Mouse (Mus musculus) heart, embryonic 11.5 days (tissue): ENCODE data around the gene Cdkal1. TPM values are rescaled to one million over a fixed set of nuclear protein-coding genes. Genes with fewer than 3 reads are reported as not detected.

Experiments
- ATAC-seq: fragments of 200-750 bp; cut with Nextera tagmentation; replicated peaks from 2 replicates; pipeline ENCODE4 v1.8.0; 2017; ENCODE audit warnings: moderate library complexity; ENCODE audit not compliant: insufficient number of reproducible peaks, low FRiP score, low TSS enrichment
- H3K27ac ChIP-seq: fragments of 300-500 bp; sonication (generic); 2 replicates; pipeline ENCODE4 v1.5.1; 2014; ENCODE audit warnings: mild to moderate bottlenecking, low read depth, low read length
- H3K27me3 ChIP-seq: fragments of 300-500 bp; sonication (generic); 2 replicates; pipeline ENCODE4 v1.6.1; 2014; ENCODE audit warnings: mild to moderate bottlenecking, low read length, mixed read lengths; ENCODE audit not compliant: control insufficient read depth, insufficient read depth
- H3K36me3 ChIP-seq: fragments of 300-500 bp; sonication (generic); 2 replicates; pipeline ENCODE4 v1.6.1; 2014; ENCODE audit warnings: mild to moderate bottlenecking, low read length, moderate library complexity, mixed read lengths; ENCODE audit not compliant: control insufficient read depth, insufficient read depth
- H3K4me1 ChIP-seq: fragments of 300-500 bp; sonication (generic); 2 replicates; pipeline ENCODE4 v1.6.1; 2014; ENCODE audit warnings: low read length; ENCODE audit not compliant: control insufficient read depth, insufficient read depth
- H3K4me2 ChIP-seq: fragments of 300-500 bp; sonication (generic); 2 replicates; pipeline ENCODE4 v1.6.1; 2014; ENCODE audit warnings: mild to moderate bottlenecking, moderate library complexity
- H3K4me3 ChIP-seq: fragments of 300-500 bp; sonication (generic); 2 replicates; pipeline ENCODE4 v1.5.1; 2014; ENCODE audit warnings: low read depth, low read length
- H3K9ac ChIP-seq: fragments of 300-500 bp; sonication (generic); 2 replicates; pipeline ENCODE4 v1.6.1; 2014; ENCODE audit warnings: mild to moderate bottlenecking, low read depth, low read length, moderate library complexity
- H3K9me3 ChIP-seq: fragments of 300-500 bp; sonication (generic); replicated peaks from 2 replicates; pipeline ENCODE4 v1.6.1; 2016; ENCODE audit warnings: low read length; ENCODE audit not compliant: control insufficient read depth
- WGBS: fragments of 180-500 bp; shearing (Covaris S2); extraction: QIAGEN DNeasy Blood & Tissue Kit; methylation state at CpG from one replicate; pipeline ENCODE4 v1.1.7; 2014; ENCODE audit not compliant: insufficient replicate concordance; 5-methylcytosine and 5-hydroxymethylcytosine counted together
- polyA plus RNA-seq: library from polyadenylated mRNA; unstranded; fragments of >200 nt; fragmentation: Nextera tagmentation; extraction: Ambion mirVana; gene quantifications from 2 replicates; pipeline ENCODE4 v1.2.1, GENCODE M21; 2014

Cdkal1 gene
- polyA plus RNA-seq, 1 experiment from 2014 or later = 25.2 TPM

- Histone ChIP-seq H3K4me2 (no peak overlapping the region), H3K9me3 (no peaks in the 10 kb centered on the region), H3K36me3 (no peaks in the 10 kb centered on the region), H3K4me1 (peaks cover 5% of the 10 kb centered on the region; the same call in 1 of the 2 replicates), H3K27me3 (no peaks in the 10 kb centered on the region), H3K9ac (no peak overlapping the region), H3K4me3 (no peak overlapping the region), H3K27ac (no peak overlapping the region)
- 81% methylated on average over 6 of the region's 6 CpGs for WGBS
- no peak for ATAC-seq
Observed at GRCm38 (mm10) chr13:29752061-29752460, 103.4 kb downstream of the Cdkal1 start.

DNA sequence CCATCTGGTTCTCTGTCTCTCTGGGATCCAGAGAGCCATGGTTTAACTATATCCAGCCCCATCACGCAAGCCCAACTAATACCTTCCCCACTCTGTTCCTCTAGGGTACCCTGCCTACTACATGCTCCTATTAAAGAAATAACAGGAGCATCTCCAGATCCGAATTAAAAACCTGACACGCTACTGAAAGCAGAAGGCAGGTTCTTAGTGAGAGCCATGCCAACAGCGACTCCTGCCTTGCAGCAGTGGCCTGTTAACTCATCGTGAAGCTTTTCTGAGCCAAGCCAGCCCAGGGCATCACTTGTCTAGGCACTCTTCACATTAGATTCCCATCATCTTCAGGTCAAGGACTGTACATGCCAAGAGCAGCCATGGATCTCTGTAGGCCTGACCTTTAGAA is 104.3 kb downstream of the Cdkal1 start:
- no peaks in the 10 kb centered on the region for H3K27me3 ChIP-seq
- H3K27ac ChIP-seq = no peak overlapping the region
- H3K4me1 ChIP-seq = peaks cover 2% of the 10 kb centered on the region; the same call in 1 of the 2 replicates
- H3K9ac ChIP-seq = no peak overlapping the region
- no peaks in the 10 kb centered on the region for H3K36me3 ChIP-seq
- ATAC-seq = no peak
- H3K4me2 ChIP-seq = no peak overlapping the region
- H3K9me3 ChIP-seq = no peaks in the 10 kb centered on the region
- WGBS = 94% methylated on average over 5 of the region's 5 CpGs
- H3K4me3 ChIP-seq = no peak overlapping the region

DNA sequence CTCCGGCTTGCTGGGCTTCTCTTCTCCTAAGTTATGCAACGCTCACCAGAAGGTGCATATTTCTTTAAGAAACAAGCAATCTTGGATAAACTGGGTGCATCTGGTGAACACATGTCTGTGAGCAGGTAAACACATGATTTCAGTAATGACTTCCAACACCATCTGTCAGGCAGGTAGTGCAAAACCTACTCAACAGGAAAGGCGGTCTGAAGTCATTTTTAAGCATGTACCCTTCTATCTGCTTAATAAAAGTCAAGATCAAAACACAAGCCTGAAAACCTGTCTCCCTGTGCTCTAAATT is 108.2 kb downstream of the Cdkal1 start:
- Histone ChIP-seq H3K4me3 (no peak overlapping the region), H3K9me3 (no peaks in the 10 kb centered on the region), H3K4me1 (0 out of 2 replicates have a peak, but pooled peaks cover 2% of the 10 kb centered on the region), H3K27me3 (no peaks in the 10 kb centered on the region), H3K4me2 (no peak overlapping the region), H3K9ac (no peak overlapping the region), H3K27ac (no peak overlapping the region), H3K36me3 (no peaks in the 10 kb centered on the region)
- ATAC-seq = no peak
- WGBS = 82% methylated on average over 3 of the region's 3 CpGs

DNA sequence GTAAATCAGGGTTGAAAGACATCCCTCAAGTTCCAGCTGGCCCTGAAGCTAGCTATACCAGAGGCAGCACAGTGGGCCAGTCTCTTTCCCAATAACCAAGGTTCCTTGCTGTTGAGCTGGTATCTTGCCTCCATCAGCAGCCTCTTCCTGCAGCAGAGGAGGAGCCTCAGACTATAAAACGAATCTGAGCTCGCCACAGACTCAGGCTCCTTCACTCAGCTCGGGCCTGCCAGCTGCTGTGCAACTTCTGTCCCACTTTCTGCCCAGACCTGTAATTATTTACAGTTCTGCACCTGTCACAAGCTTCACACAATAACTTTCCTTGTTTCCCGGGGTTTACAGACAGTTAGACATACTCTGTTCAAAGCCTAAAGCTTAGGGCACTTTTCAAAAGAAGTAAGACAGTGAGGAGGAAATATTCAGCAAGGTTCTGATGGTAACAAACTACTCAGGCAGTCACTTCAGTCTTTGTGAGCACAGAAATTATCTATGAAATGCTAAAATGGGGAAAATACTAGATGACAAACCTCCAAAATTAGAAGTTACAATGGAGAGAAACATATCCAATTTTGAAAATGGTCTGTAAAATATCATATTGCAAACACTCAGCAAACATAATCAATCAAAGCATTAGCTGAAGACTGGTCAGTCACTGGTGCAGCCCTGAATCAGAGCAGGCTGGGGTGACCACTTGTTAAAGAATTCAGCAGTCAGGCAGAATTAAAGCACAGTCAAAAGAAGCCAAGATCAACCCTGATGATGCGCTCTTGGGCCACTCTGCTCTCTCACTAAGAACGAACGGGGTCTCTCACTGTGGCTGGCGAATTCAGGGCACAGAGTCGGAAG is 108.8 kb downstream of the Cdkal1 start:
- 64% methylated on average over 9 of the region's 9 CpGs for WGBS
- Histone ChIP-seq H3K27me3 (no peaks in the 10 kb centered on the region), H3K4me1 (0 out of 2 replicates have a peak, but pooled peaks cover 2% of the 10 kb centered on the region), H3K9ac (no peak overlapping the region), H3K27ac (no peak overlapping the region), H3K36me3 (no peaks in the 10 kb centered on the region), H3K9me3 (no peaks in the 10 kb centered on the region), H3K4me2 (no peak overlapping the region), H3K4me3 (no peak overlapping the region)
- no peak for ATAC-seq

DNA sequence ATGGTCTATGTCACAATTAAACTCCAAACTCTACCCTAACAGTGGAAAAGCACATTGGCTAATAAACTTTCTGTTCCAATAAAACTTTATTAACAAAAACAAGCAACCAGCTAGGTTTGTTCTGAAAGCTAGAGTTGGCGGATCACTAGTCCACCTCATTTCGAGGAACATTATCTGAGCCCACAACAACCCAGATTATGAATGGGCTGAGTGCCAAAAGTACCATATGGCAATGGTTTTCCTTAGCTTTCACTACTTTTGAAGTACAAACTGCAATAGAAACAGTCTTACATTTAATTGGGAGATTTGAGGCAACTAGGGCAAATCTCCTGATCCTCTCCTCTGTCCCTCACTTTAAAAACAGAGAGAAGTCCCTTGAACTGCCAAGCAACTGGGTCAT is 110.4 kb downstream of the Cdkal1 start:
- ATAC-seq = no peak
- 67% methylated on average over 2 of the region's 2 CpGs for WGBS
- Histone ChIP-seq H3K4me2 (no peak overlapping the region), H3K9me3 (no peaks in the 10 kb centered on the region), H3K9ac (no peak overlapping the region), H3K4me3 (no peak overlapping the region), H3K27ac (no peak overlapping the region; the same call in 1 of the 2 replicates), H3K27me3 (no peaks in the 10 kb centered on the region), H3K4me1 (0 out of 2 replicates have a peak, but pooled peaks cover 2% of the 10 kb centered on the region), H3K36me3 (no peaks in the 10 kb centered on the region)

- no peak for ATAC-seq
- Histone ChIP-seq H3K4me2 (no peak overlapping the region), H3K4me1 (0 out of 2 replicates have a peak, but pooled peaks cover 2% of the 10 kb centered on the region), H3K36me3 (no peaks in the 10 kb centered on the region), H3K27ac (no peak overlapping the region), H3K27me3 (no peaks in the 10 kb centered on the region), H3K9me3 (no peaks in the 10 kb centered on the region), H3K4me3 (no peak overlapping the region), H3K9ac (no peak overlapping the region)
- 63% methylated on average over 3 of the region's 3 CpGs for WGBS
Observed at GRCm38 (mm10) chr13:29744188-29744587, 111.3 kb downstream of the Cdkal1 start.

DNA sequence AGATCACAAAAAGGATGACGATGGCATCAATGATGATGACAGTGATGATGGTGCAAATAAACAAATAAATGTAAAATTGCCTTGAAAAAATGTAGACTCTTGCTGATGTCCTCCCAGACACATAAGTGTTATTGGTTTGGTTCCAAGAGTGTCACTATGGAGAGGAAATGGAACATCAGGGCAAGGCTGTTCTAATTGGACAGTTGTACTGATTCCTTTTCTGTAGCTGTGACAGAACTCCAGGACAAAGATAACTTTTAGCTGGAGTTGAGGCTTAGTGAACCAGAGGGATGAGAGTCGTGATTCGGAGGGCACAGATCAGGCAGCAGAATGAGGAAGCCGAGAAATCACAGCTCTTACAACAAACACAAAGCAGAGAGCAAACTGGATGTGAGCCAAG is 111.7 kb downstream of the Cdkal1 start:
- H3K27me3 ChIP-seq = no peaks in the 10 kb centered on the region
- no peaks in the 10 kb centered on the region for H3K36me3 ChIP-seq
- H3K27ac ChIP-seq = no peak overlapping the region
- no peak overlapping the region for H3K4me2 ChIP-seq
- H3K4me1 ChIP-seq = 0 out of 2 replicates have a peak, but pooled peaks cover 2% of the 10 kb centered on the region
- WGBS = 61% methylated on average over 4 of the region's 4 CpGs
- no peak for ATAC-seq
- no peaks in the 10 kb centered on the region for H3K9me3 ChIP-seq
- no peak overlapping the region for H3K4me3 ChIP-seq
- no peak overlapping the region for H3K9ac ChIP-seq

DNA sequence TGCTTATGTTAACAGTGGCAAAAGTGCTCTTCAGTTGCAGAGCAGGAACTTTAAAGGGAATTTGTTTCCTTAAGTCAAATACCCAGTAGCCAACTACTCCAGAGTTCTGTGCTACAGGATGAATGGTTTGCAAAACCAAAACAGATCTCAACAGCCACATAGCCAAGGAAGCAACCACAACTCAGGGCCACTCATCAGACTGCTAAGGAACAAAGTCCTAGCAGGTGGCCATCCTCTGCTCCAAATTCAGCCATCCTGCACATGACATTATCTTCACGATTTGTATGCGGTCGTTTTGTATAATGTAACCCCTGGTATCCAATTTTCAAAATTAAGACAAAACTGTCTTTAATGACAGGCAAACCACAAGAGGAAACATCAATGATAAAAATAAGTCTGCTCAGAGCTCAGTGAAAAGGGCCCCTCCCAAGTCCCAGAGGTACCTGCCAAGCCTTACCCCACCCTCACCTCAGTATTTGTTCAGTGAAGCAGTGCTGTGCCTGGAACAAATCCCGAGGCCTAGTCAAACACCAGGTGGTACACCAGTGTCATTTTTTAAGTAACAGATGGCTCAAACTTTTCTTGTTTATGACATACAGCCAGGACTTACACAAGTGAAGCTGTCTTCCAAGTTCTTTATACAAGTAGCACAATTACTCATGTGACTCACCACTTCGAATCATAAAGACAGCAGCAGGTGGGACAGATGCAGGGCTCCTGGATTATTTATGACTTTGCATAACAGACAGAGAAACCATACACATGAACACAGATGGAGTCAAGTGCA is 117.6 kb downstream of the Cdkal1 start:
- H3K4me2 ChIP-seq = no peak overlapping the region
- WGBS = 88% methylated on average over 5 of the region's 5 CpGs
- no peaks in the 10 kb centered on the region for H3K36me3 ChIP-seq
- H3K9me3 ChIP-seq = no peaks in the 10 kb centered on the region
- no peaks in the 10 kb centered on the region for H3K27me3 ChIP-seq
- H3K9ac ChIP-seq = no peak overlapping the region
- H3K4me1 ChIP-seq = 0 out of 2 replicates have a peak, but pooled peaks cover 3% of the 10 kb centered on the region
- no peak overlapping the region for H3K27ac ChIP-seq
- no peak overlapping the region for H3K4me3 ChIP-seq
- ATAC-seq = no peak
